Mouse (Mus musculus): ENCODE data around the gene Mucl2. TPM values are rescaled to one million over a fixed set of nuclear protein-coding genes. Genes with fewer than 3 reads are reported as not detected.
"Not testable (repeated sequence)": the region's sequence is repeated elsewhere in the genome, so short reads cannot be mapped to it uniquely, and the experiment has no call there.

The Mucl2 gene
- polyA plus RNA-seq (2015; fragmentation: Nextera tagmentation; extraction: Ambion mirVana): not detected in 2 replicates

DNA sequence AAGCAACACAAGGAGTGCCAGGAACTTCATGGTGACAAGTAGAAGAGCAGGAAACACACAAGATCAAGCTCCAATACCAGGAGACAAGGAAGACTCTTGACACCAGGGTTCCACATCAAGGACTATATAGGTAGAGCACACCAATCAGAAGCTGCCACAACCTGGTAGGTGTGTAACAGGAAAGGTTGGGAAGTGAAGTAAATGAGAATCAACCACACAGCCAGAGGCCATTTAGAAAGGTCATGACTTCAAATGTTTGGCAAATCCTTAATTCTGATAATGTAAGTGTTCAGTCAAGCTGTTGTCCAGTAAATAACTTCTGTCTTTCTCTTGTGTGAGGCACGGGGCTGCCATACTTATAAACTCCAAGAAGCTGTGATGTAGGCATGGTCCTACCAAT is at the start of gene Mucl2:
Gene Mucl2 (minus strand): TSS at position 101 of the 400 bp plus-strand sequence.
- no peak for ATAC-seq (replicated peaks; ENCODE audit: extremely low read depth, insufficient read depth, low FRiP score)
- WGBS: 79% methylated on average over 1 of the region's 1 CpGs
- Histone ChIP-seq H3K27me3 (ENCODE audit: control insufficient read depth, insufficient read depth, low read length) (no peaks in the 10 kb centered on the region), H3K4me1 (ENCODE audit: control insufficient read depth, insufficient read depth, low read length) (no peaks in the 10 kb centered on the region), H3K27ac (ENCODE audit: low read length) (no peak within 1 kb of the TSS), H3K4me2 (ENCODE audit: low read depth, low read length) (no peak within 1 kb of the TSS), H3K9me3 (replicated peaks; ENCODE audit: control insufficient read depth, low read length) (no peaks in the 10 kb centered on the region), H3K36me3 (ENCODE audit: control insufficient read depth, insufficient read depth) (no peaks in the 10 kb centered on the region), H3K9ac (ENCODE audit: low read length) (no peak within 1 kb of the TSS), H3K4me3 (ENCODE audit: low read length) (no peak within 1 kb of the TSS)

DNA sequence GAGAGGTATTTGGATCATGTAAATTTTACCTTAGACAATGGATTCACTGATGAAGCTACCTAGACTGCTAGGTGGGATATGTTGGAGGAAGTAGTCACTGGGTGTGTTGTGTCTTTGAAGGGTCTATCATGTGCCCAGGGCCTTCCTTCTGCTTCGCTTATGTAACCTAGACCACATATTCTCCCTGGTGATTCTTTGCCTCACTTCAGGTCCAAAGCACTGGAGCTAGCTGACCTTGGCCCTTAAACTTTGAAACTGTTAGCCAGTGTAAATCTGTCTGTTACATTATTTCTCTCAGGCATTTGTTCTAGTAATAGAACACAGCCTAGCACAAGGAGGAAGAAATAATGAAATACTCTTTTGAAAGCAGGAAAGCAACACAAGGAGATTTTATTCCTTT is 13.9 kb upstream of the Mucl2 start:
- not testable (repeated sequence) for H3K27me3 ChIP-seq (ENCODE audit: control insufficient read depth, insufficient read depth, low read length); H3K4me3 ChIP-seq (ENCODE audit: low read length); H3K27ac ChIP-seq (ENCODE audit: low read length); H3K36me3 ChIP-seq (ENCODE audit: control insufficient read depth, insufficient read depth); H3K4me2 ChIP-seq (ENCODE audit: low read depth, low read length); H3K4me1 ChIP-seq (ENCODE audit: control insufficient read depth, insufficient read depth, low read length); H3K9ac ChIP-seq (ENCODE audit: low read length); ATAC-seq (replicated peaks; ENCODE audit: extremely low read depth, insufficient read depth, low FRiP score); H3K9me3 ChIP-seq (replicated peaks; ENCODE audit: control insufficient read depth, low read length)
- WGBS: 38% methylated on average over 1 of the region's 1 CpGs

Small RNAs within 50 kb of the gene (microRNA-seq; reads per million reads assigned to microRNA genes)
- gene Gm22852: not detected

Other genes with a start within 250 kb of the Mucl2 start
- gene Mucl1, start 143.8 kb downstream of the Mucl2 start, polyA plus RNA-seq (2015; fragmentation: Nextera tagmentation; extraction: Ambion mirVana): not detected in 2 replicates